Mouse (Mus musculus): ENCODE data around the gene Idnk. TPM values are rescaled to one million over a fixed set of nuclear protein-coding genes. Genes with fewer than 3 reads are reported as not detected.

Idnk gene
- total and polyA plus RNA-seq, 3 experiments: 29.5 to 50.3 TPM; not detected in 1

DNA sequence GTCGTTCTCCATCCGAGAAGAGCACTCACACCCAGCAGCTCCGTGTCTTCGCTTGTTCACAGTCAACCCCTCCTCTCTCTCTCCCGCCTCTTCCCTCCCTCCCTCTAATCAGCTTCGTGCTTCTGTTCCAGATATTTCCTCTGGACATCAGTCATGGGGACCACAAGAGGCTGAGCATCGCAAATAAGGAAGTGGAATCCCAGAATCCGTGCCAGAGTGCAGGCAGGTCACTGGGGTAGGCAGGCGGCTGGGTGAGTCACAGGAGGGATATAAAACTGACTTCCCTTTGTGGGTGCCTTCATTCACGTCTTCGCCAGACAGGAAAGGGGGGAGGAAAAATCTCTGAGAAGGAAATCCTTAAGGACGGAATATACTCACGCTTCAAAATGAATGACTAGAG, 42.2 kb upstream of the Idnk start:
- Histone ChIP-seq H3K27ac (ENCODE audit: control insufficient read depth, low read depth, low read length) (no peak overlapping the region), H3K79me2 (ENCODE audit: control insufficient read depth, insufficient read depth, low read length, poor library complexity) (no peaks in the 10 kb centered on the region), H3K9ac (ENCODE audit: control insufficient read depth, low read depth, low read length, poor library complexity, severe bottlenecking) (no peak overlapping the region), H3K9me3 (replicated peaks; ENCODE audit: insufficient read depth, low read length) (no peaks in the 10 kb centered on the region), H3K4me3 (ENCODE audit: control insufficient read depth in 1 of 2, insufficient read depth in 1 of 2, low read depth in 2 of 2, low read length in 2 of 2) (no peak overlapping the region), H3K36me3 (ENCODE audit: control insufficient read depth in 1 of 2, insufficient read depth in 2 of 2, low read length in 2 of 2) (no peaks in the 10 kb centered on the region), H3K4me1 (ENCODE audit: control insufficient read depth in 1 of 2, insufficient read depth in 2 of 2, low read length in 2 of 2) (peaks cover 0 to 2% of the 10 kb centered on the region in 2 experiments; a peak in 1 of 4 replicates), H3K27me3 (ENCODE audit: control insufficient read depth in 1 of 2, insufficient read depth in 2 of 2, low read length in 2 of 2) (no peaks in the 10 kb centered on the region)
- TF ChIP-seq EP300 (IDR thresholded peaks at IDR 0.05; ENCODE audit: low read depth in 1 of 2, low read length in 2 of 2) (peak in 1 of 2 experiments; percentile 12; a peak in 1 of 4 replicates), TAL1 (IDR thresholded peaks at IDR 0.05; ENCODE audit: low read length) (peak; percentile 47), ZNF384 (IDR thresholded peaks at IDR 0.05; ENCODE audit: low read depth, low read length) (no peak)
- DNase-seq (ENCODE audit: low read depth, low spot score): peak; percentile 41

DNA sequence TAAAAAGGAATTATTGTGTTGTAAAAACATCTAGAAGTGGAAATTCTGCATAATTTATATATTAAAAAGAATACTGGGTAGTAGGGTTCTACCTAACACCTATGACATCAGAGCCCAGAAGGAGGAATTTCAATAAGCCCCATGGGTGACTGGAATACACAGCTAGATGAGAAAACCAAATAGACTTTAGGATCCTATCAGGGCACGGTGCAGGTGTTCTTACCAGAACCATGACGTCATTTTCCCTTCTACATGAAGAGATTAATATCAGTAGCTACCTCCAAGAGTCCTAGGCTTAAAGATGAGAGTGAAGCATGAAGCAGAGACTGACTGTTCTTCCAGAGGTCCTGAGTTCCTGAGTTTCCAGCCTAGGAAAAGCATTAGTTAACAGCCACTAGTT, 40.6 kb upstream of the Idnk start:
- no peak overlapping the region for H3K9ac ChIP-seq (ENCODE audit: control insufficient read depth, low read depth, low read length, poor library complexity, severe bottlenecking)
- TF ChIP-seq UBTF (IDR thresholded peaks at IDR 0.05; ENCODE audit: borderline replicate concordance, insufficient read depth, low read depth, low read length): no peak
- TF ChIP-seq POLR2AphosphoS2 (IDR thresholded peaks at IDR 0.05; ENCODE audit: low read length): no peak
- no peak for TF ChIP-seq ZKSCAN1 (IDR thresholded peaks at IDR 0.05; ENCODE audit: low read depth, low read length)
- no peak for TF ChIP-seq CHD1 (IDR thresholded peaks at IDR 0.05; ENCODE audit: low read depth, low read length)
- TF ChIP-seq RCOR1 (IDR thresholded peaks at IDR 0.05; ENCODE audit: low read depth, low read length): no peak
- no peak for TF ChIP-seq TCF12 (IDR thresholded peaks at IDR 0.05; ENCODE audit: low read depth, low read length)
- no peaks in the 10 kb centered on the region for H3K79me2 ChIP-seq (ENCODE audit: control insufficient read depth, insufficient read depth, low read length, poor library complexity)
- H3K27ac ChIP-seq (ENCODE audit: control insufficient read depth, low read depth, low read length): no peak overlapping the region
- no peak for DNase-seq (ENCODE audit: low read depth, low spot score)
- no peaks in the 10 kb centered on the region for H3K27me3 ChIP-seq (ENCODE audit: control insufficient read depth in 1 of 2, insufficient read depth in 2 of 2, low read length in 2 of 2)
- peaks cover 0 to 2% of the 10 kb centered on the region in 2 experiments; a peak in 1 of 4 replicates for H3K4me1 ChIP-seq (ENCODE audit: control insufficient read depth in 1 of 2, insufficient read depth in 2 of 2, low read length in 2 of 2)
- H3K9me3 ChIP-seq (replicated peaks; ENCODE audit: insufficient read depth, low read length): no peaks in the 10 kb centered on the region
- H3K36me3 ChIP-seq (ENCODE audit: control insufficient read depth in 1 of 2, insufficient read depth in 2 of 2, low read length in 2 of 2): no peaks in the 10 kb centered on the region
- H3K4me3 ChIP-seq (ENCODE audit: control insufficient read depth in 1 of 2, insufficient read depth in 1 of 2, low read depth in 2 of 2, low read length in 2 of 2): no peak overlapping the region

DNA sequence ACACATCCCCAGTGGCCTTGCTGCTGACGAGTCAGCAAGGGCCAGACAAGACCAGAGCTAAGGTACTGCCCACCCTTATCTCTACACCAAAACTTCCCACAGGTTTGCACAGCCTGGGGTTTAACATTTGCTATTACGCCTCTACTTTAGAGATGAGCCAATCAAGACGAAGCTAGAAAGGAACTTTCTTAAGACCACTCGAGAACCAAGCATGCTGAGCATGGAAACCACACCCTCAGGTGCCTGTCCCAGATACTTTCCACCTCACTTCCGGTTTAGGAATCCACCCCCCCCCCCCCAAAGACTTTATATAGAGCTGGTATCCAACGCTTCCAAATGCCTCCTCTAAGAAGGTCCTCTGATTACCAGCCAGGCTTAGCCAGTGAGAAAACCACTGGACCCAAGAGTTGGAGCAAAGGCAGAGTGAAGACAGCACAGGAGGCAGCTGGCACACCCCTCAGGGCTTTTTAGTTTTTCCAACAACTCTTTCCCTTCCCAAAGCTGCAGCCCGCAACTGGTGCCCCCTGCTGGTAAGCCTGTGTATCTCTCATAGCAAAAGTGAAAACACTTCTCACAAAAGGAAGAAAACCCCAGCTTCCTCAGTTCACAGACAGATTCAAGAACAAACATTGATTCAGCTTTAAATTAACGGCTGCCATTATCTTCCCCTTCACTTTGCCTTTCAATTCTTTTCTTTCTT, 40.0 kb upstream of the Idnk start:
- H3K4me3 ChIP-seq (ENCODE audit: control insufficient read depth in 1 of 2, insufficient read depth in 1 of 2, low read depth in 2 of 2, low read length in 2 of 2): no peak overlapping the region
- no peaks in the 10 kb centered on the region for H3K79me2 ChIP-seq (ENCODE audit: control insufficient read depth, insufficient read depth, low read length, poor library complexity)
- TF ChIP-seq CTCF (IDR thresholded peaks at IDR 0.05 in 2 of 3, conservative IDR thresholded peaks at IDR 0.05 in 1 of 3; ENCODE audit: control insufficient read depth in 1 of 3, insufficient read depth in 1 of 3, low read depth in 2 of 3, low read length in 3 of 3, poor library complexity in 1 of 3, severe bottlenecking in 1 of 3) (peak; percentile 53 to 73 (median 62)), RAD21 (IDR thresholded peaks at IDR 0.05; ENCODE audit: low read depth, low read length) (peak; percentile 20), TBP (IDR thresholded peaks at IDR 0.05; ENCODE audit: low read depth, low read length) (no peak), SMC3 (IDR thresholded peaks at IDR 0.05; ENCODE audit: low read depth, low read length) (peak; percentile 42), TCF12 (IDR thresholded peaks at IDR 0.05; ENCODE audit: low read depth, low read length) (no peak)
- H3K4me1 ChIP-seq (ENCODE audit: control insufficient read depth in 1 of 2, insufficient read depth in 2 of 2, low read length in 2 of 2): peaks cover 0 to 2% of the 10 kb centered on the region in 2 experiments; a peak in 1 of 4 replicates
- no peak overlapping the region for H3K9ac ChIP-seq (ENCODE audit: control insufficient read depth, low read depth, low read length, poor library complexity, severe bottlenecking)
- peak; percentile 51 for DNase-seq (ENCODE audit: low read depth, low spot score)
- no peak overlapping the region for H3K27ac ChIP-seq (ENCODE audit: control insufficient read depth, low read depth, low read length)
- H3K27me3 ChIP-seq (ENCODE audit: control insufficient read depth in 1 of 2, insufficient read depth in 2 of 2, low read length in 2 of 2): no peaks in the 10 kb centered on the region
- H3K36me3 ChIP-seq (ENCODE audit: control insufficient read depth in 1 of 2, insufficient read depth in 2 of 2, low read length in 2 of 2): no peaks in the 10 kb centered on the region
- no peaks in the 10 kb centered on the region for H3K9me3 ChIP-seq (replicated peaks; ENCODE audit: insufficient read depth, low read length)

All from MEL (cell line).